Mouse (Mus musculus) bone marrow, adult 2 months (tissue): ENCODE measurements at regions not wholly inside any gene's neighbourhood (a gene's known extent, or its start where the extent isn't known, plus 50 kb on each side); places are given as distances from the start of the nearest gene placed in this dataset.

Experiments used
- H3K27ac ChIP-seq: fragments of 200-500 bp; 2 replicates; pipeline ENCODE4 v1.5.1; 2012; ENCODE audit warnings: low read depth, mild to moderate bottlenecking, control low read depth, inconsistent platforms, low read length; ENCODE audit not compliant: control insufficient read depth, poor library complexity, insufficient read depth
- H3K4me1 ChIP-seq: fragments of 200-500 bp; 2 replicates; pipeline ENCODE4 v1.6.1; 2011; ENCODE audit warnings: low read length; ENCODE audit not compliant: control insufficient read depth, insufficient read depth
- H3K4me3 ChIP-seq: fragments of 200-500 bp; replicated peaks from 2 replicates; pipeline ENCODE3; 2011; ENCODE audit warnings: mild to moderate bottlenecking, low read depth, low read length, control low read depth; ENCODE audit not compliant: control insufficient read depth
- CTCF ChIP-seq: fragments of 200-500 bp; IDR thresholded peaks from 2 replicates; pipeline ENCODE4 v1.5.1; 2011; ENCODE audit warnings: low read length, control low read depth; ENCODE audit not compliant: control insufficient read depth, insufficient read depth
- POLR2A ChIP-seq: fragments of 200-500 bp; IDR thresholded peaks from 2 replicates; pipeline ENCODE4 v1.6.1; 2011; ENCODE audit warnings: low read depth, mild to moderate bottlenecking, control low read depth, low read length, borderline replicate concordance; ENCODE audit not compliant: control insufficient read depth
- WGBS: fragments of 180-500 bp; shearing (Covaris S2); methylation state at CpG from one replicate; pipeline ENCODE4 v1.1.7; 2018; 5-methylcytosine and 5-hydroxymethylcytosine counted together

- TF ChIP-seq CTCF, result no peak
- TF ChIP-seq POLR2A, result no peak
- no peaks in the 10 kb centered on the region for H3K4me1 ChIP-seq
- H3K27ac ChIP-seq, result no peak overlapping the region
- no peak overlapping the region for H3K4me3 ChIP-seq
- WGBS, result 30% methylated on average over 30 of the region's 30 CpGs
Measured at GRCm38 (mm10) chr2:172787203-172787944, 152.7 kb downstream of the Bmp7 start.

GRCm38 (mm10) chr2:172789260-172789659 lies 150.9 kb downstream of the Bmp7 start:
- TF ChIP-seq CTCF, result no peak
- TF ChIP-seq POLR2A, result no peak
- WGBS, result 20% methylated on average over 10 of the region's 10 CpGs
- no peaks in the 10 kb centered on the region for H3K4me1 ChIP-seq
- H3K27ac ChIP-seq, result no peak overlapping the region
- no peak overlapping the region for H3K4me3 ChIP-seq

- TF ChIP-seq POLR2A (no peak), CTCF (no peak)
- WGBS, result 77% methylated on average over 10 of the region's 10 CpGs
Measured at GRCm38 (mm10) chr2:172792555-172792954, 147.6 kb downstream of the Bmp7 start.

GRCm38 (mm10) chr2:172793991-172794390 lies 146.1 kb downstream of the Bmp7 start:
- H3K4me1 ChIP-seq, result no peaks in the 10 kb centered on the region
- WGBS, result 76% methylated on average over 8 of the region's 8 CpGs
- TF ChIP-seq CTCF, result no peak
- TF ChIP-seq POLR2A, result no peak
- H3K27ac ChIP-seq, result no peak overlapping the region
- H3K4me3 ChIP-seq, result no peak overlapping the region

More at GRCm38 (mm10) chr2:172792555-172792954, 147.6 kb downstream of the Bmp7 start:
- Histone ChIP-seq H3K27ac (no peak overlapping the region), H3K4me1 (no peaks in the 10 kb centered on the region), H3K4me3 (no peak overlapping the region)

GRCm38 (mm10) chr2:172794771-172795170 lies 145.3 kb downstream of the Bmp7 start:
- no peak for TF ChIP-seq POLR2A
- no peak for TF ChIP-seq CTCF
- no peaks in the 10 kb centered on the region for H3K4me1 ChIP-seq
- WGBS, result 82% methylated on average over 10 of the region's 10 CpGs
- H3K27ac ChIP-seq, result no peak overlapping the region
- H3K4me3 ChIP-seq, result no peak overlapping the region

- H3K4me1 ChIP-seq, result no peaks in the 10 kb centered on the region
Measured at GRCm38 (mm10) chr2:172796104-172796503, 144.0 kb downstream of the Bmp7 start.

GRCm38 (mm10) chr2:172796955-172797354 lies 143.2 kb downstream of the Bmp7 start:
- Histone ChIP-seq H3K4me3 (no peak overlapping the region), H3K4me1 (no peaks in the 10 kb centered on the region), H3K27ac (no peak overlapping the region)
- WGBS, result 43% methylated on average over 6 of the region's 6 CpGs
- TF ChIP-seq POLR2A, result no peak
- TF ChIP-seq CTCF, result no peak

More at GRCm38 (mm10) chr2:172796104-172796503, 144.0 kb downstream of the Bmp7 start:
- WGBS, result 63% methylated on average over 6 of the region's 6 CpGs
- Histone ChIP-seq H3K27ac (no peak overlapping the region), H3K4me3 (no peak overlapping the region)
- TF ChIP-seq POLR2A, result no peak
- no peak for TF ChIP-seq CTCF

- Histone ChIP-seq H3K4me1 (no peaks in the 10 kb centered on the region), H3K27ac (no peak overlapping the region), H3K4me3 (no peak overlapping the region)
- no peak for TF ChIP-seq POLR2A
- TF ChIP-seq CTCF, result no peak
- 85% methylated on average over 10 of the region's 10 CpGs for WGBS
Measured at GRCm38 (mm10) chr2:172799951-172800350, 140.2 kb downstream of the Bmp7 start.
